Mouse (Mus musculus) liver, embryonic 14.5 days (tissue): ENCODE measurements around the gene Cdrt4.
A peak's percentile ranks its signal among the peaks of the same experiment; 100 is the strongest.

ENCODE experiments used
- CTCF ChIP-seq: IDR thresholded peaks from 2 replicates; pipeline ENCODE4 v1.5.1; 2016; ENCODE audit warnings: antibody characterized with exemption, low read depth, control low read depth
- EP300 ChIP-seq: IDR thresholded peaks from 2 replicates; pipeline ENCODE4 v1.6.1; 2016; ENCODE audit warnings: antibody characterized with exemption, low read depth

DNA sequence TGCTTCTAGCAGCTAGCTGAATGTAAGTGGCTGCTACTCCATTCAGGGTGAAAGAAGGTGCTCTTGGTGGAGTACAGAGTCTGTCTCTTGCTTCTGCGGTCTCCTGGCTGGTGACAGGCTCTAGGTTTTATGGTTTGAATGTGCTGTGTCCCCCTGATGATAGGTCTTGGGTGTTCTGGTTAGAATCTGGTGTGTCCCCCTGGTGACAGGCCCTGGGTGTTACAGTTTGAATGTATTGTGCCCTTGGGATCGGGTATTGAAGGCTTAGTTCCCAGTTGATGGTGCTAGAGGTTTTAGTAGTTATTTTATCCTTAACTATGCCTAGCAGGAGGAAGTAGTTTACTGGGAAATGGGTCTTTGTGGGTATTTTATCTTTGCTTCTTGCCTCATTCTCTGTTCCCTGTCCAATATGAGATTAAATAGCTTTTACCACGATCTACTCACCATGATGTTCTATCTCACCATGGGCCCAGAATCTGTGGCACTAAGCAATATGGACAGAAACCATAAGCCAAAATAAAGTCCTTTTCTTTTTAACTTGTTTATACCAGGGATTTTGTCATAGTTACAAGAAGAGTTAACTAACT is 41.2 kb upstream of the Cdrt4 start:
- TF ChIP-seq CTCF (peak; percentile 50), EP300 (no peak)
